Mouse (Mus musculus): ENCODE results near the gene Tril.

DNA sequence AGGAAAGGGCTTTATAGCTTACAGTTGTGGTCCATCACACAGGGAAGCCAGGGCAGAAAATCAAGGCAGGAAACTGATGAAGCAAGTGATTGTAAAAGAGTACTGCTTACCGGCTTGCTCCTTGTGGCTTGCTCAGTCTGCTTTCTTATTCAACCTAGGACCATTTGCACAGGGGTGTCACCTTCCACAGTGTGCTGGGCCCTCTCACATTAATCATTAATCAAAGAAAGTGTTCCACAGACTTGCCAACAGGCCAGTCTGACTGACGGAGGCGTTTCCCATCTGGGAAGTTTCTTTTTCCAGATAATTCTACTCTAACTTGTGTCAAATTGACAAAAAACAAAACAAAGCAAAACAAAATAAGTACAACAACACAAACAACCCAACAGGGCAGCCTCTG, 32.9 kb upstream of the Tril start:
- TF ChIP-seq ZNF384 (IDR thresholded peaks at IDR 0.05; ENCODE audit: low read depth, low read length) = no peak
- no peak for TF ChIP-seq CHD2 (IDR thresholded peaks at IDR 0.05; ENCODE audit: low read depth, low read length)
- no peak for TF ChIP-seq MAFK (IDR thresholded peaks at IDR 0.05; ENCODE audit: insufficient read depth, low read depth, low read length)

Measured in ES-E14 (cell line).